Mouse (Mus musculus): ENCODE data around the gene Ucn.

- TF ChIP-seq CTCF (IDR thresholded peaks at IDR 0.05; ENCODE audit: insufficient read depth, low read length) (no peak), POLR2A (IDR thresholded peaks at IDR 0.05; ENCODE audit: borderline replicate concordance, extremely low read depth, low read depth, low read length) (no peak)
Observed at GRCm38 (mm10) chr5:31168630-31169029, 30.0 kb upstream of the Ucn start.
